Mouse (Mus musculus) frontal cortex, adult 2 months (tissue): ENCODE measurements at regions not wholly inside any gene's neighbourhood (a gene's known extent, or its start where the extent isn't known, plus 50 kb on each side); places are given as distances from the start of the nearest gene placed in this dataset.

ENCODE experiments used
- DNase-seq, 2 experiments: peaks; one replicate each; pipeline ENCODE4 v3.0.0; 2022; ENCODE audit warnings: low spot score in 1 of 2; ENCODE audit errors: extremely low spot score in 1 of 2

GRCm38 (mm10) chr15:97464737-97465136 lies 217.7 kb upstream of the Amigo2 start:
- DNase-seq, result no peak

DNA sequence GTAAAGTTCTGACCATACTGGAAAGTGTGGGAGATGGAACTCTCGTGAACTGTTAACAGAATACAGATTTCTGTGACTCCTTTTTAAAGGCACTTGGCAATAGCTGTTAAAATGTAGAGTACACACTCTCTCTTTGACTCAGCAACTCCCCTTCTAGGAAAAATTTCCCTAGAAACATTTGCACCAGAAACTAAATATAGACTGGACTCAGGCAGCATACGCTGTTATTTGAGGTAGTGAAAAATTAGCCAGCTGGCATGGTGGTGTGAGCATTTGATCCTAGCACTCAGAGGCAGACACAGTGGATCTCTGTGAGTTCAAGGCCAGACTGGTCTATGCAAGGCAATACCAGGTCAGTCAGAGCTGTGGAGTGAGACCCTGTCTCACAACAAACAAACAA lies 215.5 kb upstream of the Amigo2 start:
- peak in 1 of 2 experiments; percentile 15 for DNase-seq

DNA sequence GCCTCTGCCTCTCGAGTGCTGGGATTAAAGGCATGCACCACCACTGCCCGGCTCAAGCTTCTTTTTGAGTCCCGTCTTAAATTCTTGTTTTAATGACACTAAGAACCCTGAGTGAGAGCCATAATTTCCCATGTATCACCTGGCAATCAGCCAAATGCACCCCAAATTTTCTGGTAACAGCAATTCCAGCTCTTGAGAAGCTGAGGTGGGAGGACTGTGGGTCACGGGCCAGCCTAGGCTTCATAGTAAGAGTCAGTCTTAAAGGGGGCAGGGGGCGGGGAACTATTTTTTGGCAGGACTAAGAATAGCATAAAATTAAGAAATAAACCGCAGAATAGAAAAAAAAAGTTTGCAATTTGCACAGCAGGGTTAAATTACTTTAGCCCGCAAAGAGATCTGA lies 214.9 kb upstream of the Amigo2 start:
- no peak for DNase-seq

GRCm38 (mm10) chr15:97461060-97461459 lies 214.0 kb upstream of the Amigo2 start:
- DNase-seq, result no peak

GRCm38 (mm10) chr15:97460360-97460719 lies 213.3 kb upstream of the Amigo2 start:
- no peak for DNase-seq

GRCm38 (mm10) chr15:97459606-97460359 lies 212.7 kb upstream of the Amigo2 start:
- DNase-seq, result no peak

DNA sequence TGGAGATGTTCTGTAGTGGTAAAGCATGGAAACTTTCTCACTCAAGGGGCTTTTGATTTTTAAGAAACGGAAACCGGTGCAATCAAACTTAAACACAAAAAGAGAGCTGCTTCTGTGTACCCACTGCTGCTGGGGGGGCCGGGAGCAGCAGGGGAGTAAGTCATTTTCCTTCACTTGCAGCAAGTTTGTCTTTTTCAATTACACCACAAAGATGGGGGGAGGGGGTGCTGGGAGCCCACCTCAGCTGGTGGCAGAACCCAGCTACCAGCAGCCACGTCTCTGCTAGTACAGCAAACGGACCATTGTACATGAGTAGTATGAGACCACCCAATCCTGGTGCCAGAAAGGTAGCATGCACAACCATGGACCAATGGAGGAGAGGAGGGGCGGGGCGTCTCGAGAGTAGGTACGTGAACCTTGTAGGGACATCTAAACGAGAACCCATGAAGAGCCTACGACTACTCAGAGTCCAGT lies 211.7 kb upstream of the Amigo2 start:
- no peak for DNase-seq

DNA sequence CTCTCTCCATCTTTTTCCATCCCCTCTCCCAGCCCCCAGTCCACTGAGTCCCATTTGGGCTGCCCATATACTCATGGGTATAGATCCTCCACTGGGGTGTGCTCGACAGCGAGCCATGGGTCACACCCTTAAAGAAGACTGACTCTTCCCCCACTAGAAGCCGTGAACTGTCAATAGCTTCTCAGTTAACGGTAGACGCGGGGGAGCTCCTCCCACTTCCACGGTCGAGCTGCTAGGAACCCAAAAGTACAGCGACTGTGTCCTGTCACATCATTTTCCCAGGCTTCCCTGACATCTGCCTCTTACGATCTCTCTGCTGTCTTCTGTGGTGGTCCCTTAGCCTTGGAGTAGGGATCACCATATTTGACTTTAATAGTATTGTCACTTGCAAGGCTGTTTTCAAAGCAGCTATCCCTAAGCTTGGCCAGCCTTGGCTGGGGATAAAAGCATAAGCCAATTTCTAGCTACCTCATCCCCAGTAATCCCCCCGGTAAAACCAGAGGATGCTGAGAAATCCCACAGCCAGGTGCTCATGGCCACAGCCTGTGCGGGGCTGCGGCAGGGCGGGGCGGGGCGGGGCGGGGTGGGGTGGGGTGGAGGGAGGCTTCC lies 211.2 kb upstream of the Amigo2 start:
- no peak for DNase-seq

DNA sequence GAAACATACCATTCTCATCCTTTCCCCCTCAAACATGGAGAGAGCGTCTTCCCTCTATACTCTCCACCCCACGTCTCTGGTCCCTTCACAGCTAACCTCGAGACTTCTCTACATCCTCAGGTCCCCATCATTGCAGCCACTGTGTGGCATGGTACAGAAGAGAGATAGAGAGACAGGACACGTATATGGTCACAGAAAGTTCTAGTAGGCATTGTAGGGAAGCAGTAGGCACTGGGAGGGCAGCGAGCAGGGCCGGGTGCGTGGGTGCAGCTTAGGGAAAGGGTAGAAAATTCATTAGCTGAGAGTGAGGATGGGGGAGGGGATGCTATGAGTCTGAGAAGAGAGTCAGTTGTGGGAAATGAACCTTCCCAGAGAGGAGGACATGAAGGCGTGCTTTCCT lies 210.4 kb upstream of the Amigo2 start:
- no peak for DNase-seq

GRCm38 (mm10) chr15:97456991-97457390 lies 209.9 kb upstream of the Amigo2 start:
- no peak for DNase-seq

DNA sequence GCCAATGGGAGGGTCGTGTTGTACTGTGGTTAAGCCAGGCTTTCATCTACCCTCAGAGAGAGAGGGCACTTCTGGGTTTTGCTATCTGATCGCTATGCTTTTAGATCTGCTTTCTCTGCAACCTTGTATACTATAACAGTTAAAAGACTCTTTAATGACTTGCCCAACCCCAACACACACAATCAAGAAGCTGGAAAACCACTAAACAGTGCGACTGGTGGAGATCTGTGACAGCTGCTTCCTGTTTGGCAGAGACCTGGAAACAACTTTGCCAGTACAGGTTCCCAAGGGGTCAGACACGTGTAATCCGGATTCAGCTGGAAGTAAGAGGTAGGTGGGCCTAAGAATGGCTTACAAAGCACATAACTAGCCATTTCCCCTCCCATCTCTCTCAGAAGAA lies 208.6 kb upstream of the Amigo2 start:
- no peak for DNase-seq

DNA sequence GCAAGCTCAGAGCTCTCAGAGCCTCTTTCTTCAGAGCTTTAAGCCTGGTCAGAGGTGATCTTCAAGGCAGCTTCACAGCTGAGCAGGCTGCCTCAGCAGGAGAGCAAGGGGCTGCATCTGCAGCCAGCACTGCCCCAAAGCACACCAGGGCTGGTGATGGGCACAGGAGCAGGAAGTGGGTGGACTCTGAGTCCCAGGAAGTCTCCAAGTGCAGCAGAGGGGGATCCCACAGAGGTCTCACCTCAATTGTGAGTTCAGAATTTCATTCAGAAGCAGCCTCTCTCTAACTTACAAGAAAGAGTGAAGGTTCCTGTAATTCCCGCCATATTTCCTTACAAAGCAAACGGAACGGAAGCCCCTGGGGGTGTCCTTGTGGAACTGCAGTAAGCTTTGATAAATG lies 202.6 kb upstream of the Amigo2 start:
- no peak for DNase-seq

- DNase-seq, result no peak
Observed at GRCm38 (mm10) chr15:97449001-97449400, 201.9 kb upstream of the Amigo2 start.

- DNase-seq, result peak; percentile 7 to 47
Observed at GRCm38 (mm10) chr15:97448243-97448880, 201.3 kb upstream of the Amigo2 start.

GRCm38 (mm10) chr15:97446181-97446580 lies 199.1 kb upstream of the Amigo2 start:
- no peak for DNase-seq

GRCm38 (mm10) chr15:97438235-97438760 lies 191.2 kb upstream of the Amigo2 start:
- no peak for DNase-seq
